ENCODE assay signal across 18 mouse cellular contexts in the genomic region with DNA sequence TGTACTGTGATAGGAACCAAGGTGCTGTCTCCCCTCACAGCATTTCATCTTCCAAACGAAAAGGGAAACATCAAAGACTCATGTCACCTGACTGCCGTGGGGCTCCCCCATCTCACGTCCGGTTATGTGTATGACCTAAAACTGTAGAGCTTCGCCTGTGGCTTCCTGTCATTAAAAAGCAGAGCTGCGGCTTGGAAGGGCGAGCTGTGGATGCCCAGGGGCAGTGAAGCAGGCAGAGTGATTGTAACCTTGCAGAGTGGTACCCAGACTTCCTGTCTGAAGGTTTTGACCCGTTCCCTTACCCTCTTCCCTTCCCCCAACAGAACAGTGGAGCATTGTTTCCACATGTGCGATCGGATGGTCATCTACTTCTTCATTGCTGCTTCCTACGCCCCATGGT. TPM values are rescaled to one million over a fixed set of nuclear protein-coding genes. Genes with fewer than 3 reads are reported as not detected.
DNase-seq lines count a peak whose midpoint lies in the region; ATAC-seq and TF ChIP-seq lines count a peak whose summit lies in the region.
"Had no signal": no experiment of that assay in that cellular context is flagged by ENCODE, and none has a peak within 500 bp of the region (broad histone marks: within the 10 kb centered on the region; RNA-seq: fewer than 3 reads in every experiment).

No protein-coding gene starts in this region.

- H3K9ac ChIP-seq in hindbrain, embryonic 12.5 days: no peak overlapping the region
- H3K9ac ChIP-seq: embryonic facial prominence, embryonic 15.5 days; forebrain, embryonic 15.5 days; limb, embryonic 13.5 days; liver, postnatal 0 days had no signal

- DNase-seq in spleen, adult 2 months (ENCODE audit: low read depth in 1 of 2, low spot score in 2 of 2): peak; percentile 62 to 69
- DNase-seq in spleen, postnatal 10 days (ENCODE audit: low spot score in 2 of 2): no peak
- DNase-seq in Patski (ENCODE audit: low read depth, low spot score): no peak
- no peak for DNase-seq in left cerebral cortex, postnatal 25 days (ENCODE audit: low spot score in 2 of 2)
- DNase-seq in adrenal gland, adult 8-10 months: no peak
- DNase-seq: cerebellum, adult 11-12 months; heart, postnatal 4 days; kidney, postnatal 25 days; liver, postnatal 0 days; right cerebral cortex, postnatal 14 days had no signal

- H3K4me2 ChIP-seq in hindbrain, embryonic 12.5 days (replicated peaks): no peak overlapping the region
- H3K4me2 ChIP-seq: embryonic facial prominence, embryonic 15.5 days; forebrain, embryonic 15.5 days; heart, embryonic 11.5 days; limb, embryonic 13.5 days had no signal

- intact Hi-C loops in left cerebral cortex, postnatal 25 days (cut with DNase I): no loop called here

- 0 out of 2 replicates have a peak overlapping the region, but pooled peaks have one; percentile 6 for H3K27ac ChIP-seq in spleen, adult 2 months (ENCODE audit: insufficient read depth, low read length)
- H3K27ac ChIP-seq in hindbrain, embryonic 12.5 days: no peak overlapping the region
- H3K27ac ChIP-seq: embryonic facial prominence, embryonic 15.5 days; forebrain, embryonic 15.5 days; limb, embryonic 13.5 days had no signal

- peak; percentile 31 for ATAC-seq in Patski
- ATAC-seq in megakaryocyte progenitor cell, adult 5-6 weeks (replicated peaks; ENCODE audit: poor library complexity): peak; percentile 29; the same call in 1 of the 2 replicates
- ATAC-seq in hindbrain, embryonic 12.5 days (ENCODE audit: low FRiP score): no peak
- ATAC-seq: forebrain, embryonic 15.5 days; intestine, embryonic 16.5 days; liver, postnatal 0 days; midbrain, embryonic 16.5 days had no signal

- peaks cover 26% of the 10 kb centered on the region for H3K36me3 ChIP-seq in spleen, adult 2 months (ENCODE audit: control insufficient read depth, insufficient read depth, low read length)
- H3K36me3 ChIP-seq in hindbrain, embryonic 12.5 days: peaks cover 65% of the 10 kb centered on the region

- TF ChIP-seq CTCF in spleen, adult 2 months (IDR thresholded peaks at IDR 0.05; ENCODE audit: extremely low read depth, insufficient read depth, insufficient read length, insufficient replicate concordance): no peak
- no peak for TF ChIP-seq CTCF in Patski (IDR thresholded peaks at IDR 0.05)

- H3K4me1 ChIP-seq in spleen, adult 2 months (ENCODE audit: control insufficient read depth, insufficient read depth, insufficient read length): peaks cover 6% of the 10 kb centered on the region; the same call in 1 of the 2 replicates
- peaks cover 4% of the 10 kb centered on the region for H3K4me1 ChIP-seq in hindbrain, embryonic 12.5 days

- no peak overlapping the region for H3K4me3 ChIP-seq in spleen, adult 2 months (ENCODE audit: extremely low read depth, insufficient read depth, insufficient read length)
- no peak overlapping the region for H3K4me3 ChIP-seq in hindbrain, embryonic 12.5 days
- H3K4me3 ChIP-seq: embryonic facial prominence, embryonic 15.5 days; forebrain, embryonic 15.5 days; limb, embryonic 13.5 days had no signal

- no peaks in the 10 kb centered on the region for H3K27me3 ChIP-seq in spleen, adult 2 months (ENCODE audit: control insufficient read depth, insufficient read depth, low read length)
- H3K27me3 ChIP-seq in Patski: no peaks in the 10 kb centered on the region
- no peaks in the 10 kb centered on the region for H3K27me3 ChIP-seq in hindbrain, embryonic 12.5 days
- H3K27me3 ChIP-seq: embryonic facial prominence, embryonic 15.5 days; forebrain, embryonic 15.5 days; limb, embryonic 13.5 days had no signal

- WGBS in spleen, adult 2 months: 39% methylated on average over 11 of the region's 11 CpGs
- 77% methylated on average over 11 of the region's 11 CpGs for WGBS in hindbrain, embryonic 12.5 days

- CTCF ChIA-PET in Patski (lab: Charles Lee): no interaction called here

- POLR2A ChIA-PET in Patski (lab: Charles Lee): no interaction called here

- TF ChIP-seq POLR2A in spleen, adult 2 months (IDR thresholded peaks at IDR 0.05; ENCODE audit: low read depth, low read length): no peak

- in situ Hi-C loops in Patski (cut with MboI; ENCODE audit: low pct_unique_long_range_greater_than_20kb): no loop called here

- H3K9me3 ChIP-seq in hindbrain, embryonic 12.5 days (replicated peaks): no peaks in the 10 kb centered on the region
- H3K9me3 ChIP-seq: embryonic facial prominence, embryonic 15.5 days; forebrain, embryonic 15.5 days; limb, embryonic 13.5 days had no signal

RNA-seq across cellular contexts. Expression of a gene that starts 14.9 kb away (rescaled TPM):
- polyA plus RNA-seq in spleen, adult 2 months (2012; rRNA removed): 9.6 and 14.8 TPM in 2 replicates
- 31.4 TPM for polyA plus RNA-seq in Patski (2021)
- total RNA-seq in megakaryocyte progenitor cell, adult 5-6 weeks (2015): 19.0 and 20.5 TPM in 2 replicates
- total RNA-seq in megakaryocyte progenitor cell, adult 5-6 weeks (2017): 16.0 and 17.7 TPM in 2 replicates
- 100 to 1,000 TPM; 227 to 240 TPM for total RNA-seq in left cerebral cortex, postnatal 25 days (2021)
- 100 to 1,000 TPM in 1 of 4 experiments, 10 to 100 TPM in 3; 47.3 to 193 (median 87.0) TPM for total RNA-seq in adrenal gland, adult 8-10 months (2022)
- 76.7 and 76.8 TPM in 2 replicates for polyA plus RNA-seq in hindbrain, embryonic 12.5 days (2016; fragmentation: Nextera tagmentation; extraction: Ambion mirVana)

Comparison
In these comparisons a context has a peak if more than half of its experiments do, and no peak if none do; other contexts are left out.
1. DNase-seq: peak in spleen, adult 2 months (2 of 2); none in spleen, postnatal 10 days (0 of 2), Patski (single experiment), left cerebral cortex, postnatal 25 days (0 of 2) and adrenal gland, adult 8-10 months (single experiment).